Mouse (Mus musculus) CH12.LX (cell line): ENCODE measurements around the gene Tacr1. TPM values are rescaled to one million over a fixed set of nuclear protein-coding genes. Genes with fewer than 3 reads are reported as not detected.

ENCODE experiments used
- DNase-seq: peaks from one replicate; pipeline ENCODE4 v3.0.0-alpha.2; 2013; ENCODE audit errors: extremely low read depth
- H3K27ac ChIP-seq: 2 replicates; pipeline ENCODE4 v1.5.1; 2012; ENCODE audit warnings: low read depth, mild to moderate bottlenecking, control low read depth, moderate library complexity; ENCODE audit not compliant: insufficient read depth
- H3K27me3 ChIP-seq: replicated peaks from 2 replicates; pipeline ENCODE3; 2012; ENCODE audit warnings: inconsistent platforms
- H3K36me3 ChIP-seq, 2 experiments: replicated peaks in 1 of 2; 2 replicates each; pipeline versions ENCODE3 to v1.6.1; 2012; ENCODE audit warnings: inconsistent platforms in 1 of 2, low read length in 1 of 2, mild to moderate bottlenecking in 1 of 2, mixed read lengths in 1 of 2, moderate library complexity in 1 of 2; ENCODE audit not compliant: control insufficient read depth in 1 of 2, insufficient read depth in 1 of 2
- H3K4me1 ChIP-seq, 2 experiments: 2 replicates each; pipeline ENCODE4 v1.6.1; 2012; ENCODE audit warnings: inconsistent platforms in 1 of 2, moderate library complexity in 1 of 2; ENCODE audit not compliant: insufficient read depth in 2 of 2, control insufficient read depth in 1 of 2
- H3K4me2 ChIP-seq: 2 replicates; pipeline ENCODE4 v1.6.1; 2012; ENCODE audit warnings: low read depth, mild to moderate bottlenecking, control low read depth; ENCODE audit not compliant: poor library complexity, insufficient read depth, severe bottlenecking
- H3K4me3 ChIP-seq, 3 experiments: fragments of 150-350 bp in 1 of 3; sonication (generic) in 1 of 3; replicated peaks in 1 of 3; 2 replicates each; pipeline versions ENCODE3 to v1.5.1; 2011 to 2012; ENCODE audit warnings: low read depth in 2 of 3, low read length in 2 of 3, mild to moderate bottlenecking in 2 of 3, moderate library complexity in 2 of 3, control low read depth in 1 of 3, improper control_type of control experiment in 1 of 3, inconsistent platforms in 1 of 3, mixed read lengths in 1 of 3; ENCODE audit not compliant: poor library complexity in 1 of 3
- H3K79me2 ChIP-seq: replicated peaks from 2 replicates; pipeline ENCODE4 v1.6.1; 2012; ENCODE audit warnings: mild to moderate bottlenecking, moderate library complexity; ENCODE audit not compliant: control insufficient read depth, poor library complexity, insufficient read depth, severe bottlenecking; ENCODE audit errors: extremely low read depth
- H3K9ac ChIP-seq: 2 replicates; pipeline ENCODE4 v1.6.1; 2012; ENCODE audit warnings: low read depth, mild to moderate bottlenecking, control low read depth, moderate library complexity; ENCODE audit not compliant: insufficient read depth
- H3K9me3 ChIP-seq: replicated peaks from 2 replicates; pipeline ENCODE3; 2012; ENCODE audit warnings: low read length, inconsistent platforms, mixed read lengths
- CHD1 ChIP-seq: IDR thresholded peaks from 2 replicates; pipeline ENCODE4 v1.6.1; 2012; ENCODE audit warnings: low read depth, low read length, improper control_type of control experiment, inconsistent platforms
- CTCF ChIP-seq, 2 experiments: IDR thresholded peaks in 1 of 2; conservative IDR thresholded peaks in 1 of 2; 2 replicates each; pipeline ENCODE4 v1.5.1; 2011 to 2012; ENCODE audit warnings: low read depth in 2 of 2, low read length in 2 of 2, improper control_type of control experiment in 1 of 2, inconsistent platforms in 1 of 2, mild to moderate bottlenecking in 1 of 2, moderate library complexity in 1 of 2
- E2F4 ChIP-seq: IDR thresholded peaks from 2 replicates; pipeline ENCODE4 v1.6.1; 2011; ENCODE audit warnings: low read depth, low read length, improper control_type of control experiment; ENCODE audit not compliant: insufficient replicate concordance
- JUN ChIP-seq: IDR thresholded peaks from 2 replicates; pipeline ENCODE4 v1.6.1; 2011; ENCODE audit warnings: low read depth, mild to moderate bottlenecking, low read length, improper control_type of control experiment, moderate library complexity; ENCODE audit not compliant: insufficient read depth
- MAFK ChIP-seq: IDR thresholded peaks from 2 replicates; pipeline ENCODE4 v1.6.1; 2011; ENCODE audit warnings: low read length, improper control_type of control experiment; ENCODE audit not compliant: insufficient replicate concordance
- NELFE ChIP-seq: IDR thresholded peaks from 2 replicates; pipeline ENCODE4 v1.6.1; 2011; ENCODE audit warnings: low read depth, low read length, improper control_type of control experiment
- NRF1 ChIP-seq: IDR thresholded peaks from 2 replicates; pipeline ENCODE4 v1.6.1; 2014; ENCODE audit warnings: low read depth, mild to moderate bottlenecking, inconsistent platforms, low read length, improper control_type of control experiment, moderate library complexity
- PAX5 ChIP-seq: IDR thresholded peaks from 2 replicates; pipeline ENCODE4 v1.6.1; 2012; ENCODE audit warnings: low read length, inconsistent platforms, mixed read lengths
- SIN3A ChIP-seq: IDR thresholded peaks from 2 replicates; pipeline ENCODE4 v1.6.1; 2012; ENCODE audit warnings: low read length, improper control_type of control experiment, inconsistent platforms
- SMC3 ChIP-seq: IDR thresholded peaks from 2 replicates; pipeline ENCODE4 v1.6.1; 2011; ENCODE audit warnings: low read depth, low read length, improper control_type of control experiment
- TCF12 ChIP-seq: IDR thresholded peaks from 2 replicates; pipeline ENCODE4 v1.6.1; 2014; ENCODE audit warnings: low read depth, mild to moderate bottlenecking, inconsistent platforms, low read length, improper control_type of control experiment
- ZKSCAN1 ChIP-seq: IDR thresholded peaks from 2 replicates; pipeline ENCODE4 v1.6.1; 2012; ENCODE audit warnings: low read depth, inconsistent platforms, low read length, improper control_type of control experiment, borderline replicate concordance
- dilution Hi-C: fragments of 300-500 bp; cut with MboI; formaldehyde crosslinking; loops from 2 replicates; pipeline ENCODE4 v1.14.3; 2020; ENCODE audit warnings: low sequenced_read_pairs; ENCODE audit not compliant: extremely low pct_unique_long_range_greater_than_20kb, extremely low pct_ligation_motif_present
- in situ Hi-C: fragments of 300-500 bp; cut with MboI; formaldehyde crosslinking; loops from 3 replicates; pipeline ENCODE4 v1.14.3; 2019; ENCODE audit warnings: low sequenced_read_pairs, low pct_ligation_motif_present, low pct_unique_long_range_greater_than_20kb, mixed read lengths
- polyA plus RNA-seq: library from polyadenylated mRNA; unstranded; fragments of >175 nt; gene quantifications from 2 replicates; pipeline ENCODE4 v1.2.1, GENCODE M21; 2012; ENCODE audit warnings: low read depth; ENCODE audit not compliant: insufficient read length
- total RNA-seq, 2 experiments: library from RNA; depleted of rRNA; stranded (reverse); fragments of 300-350 nt in 1 of 2; fragments of >200 nt in 1 of 2; gene quantifications; 2 replicates each; pipeline ENCODE4 v1.2.3; 2012 to 2014

Gene Tacr1
- total and polyA plus RNA-seq, 3 experiments, result not detected

DNA sequence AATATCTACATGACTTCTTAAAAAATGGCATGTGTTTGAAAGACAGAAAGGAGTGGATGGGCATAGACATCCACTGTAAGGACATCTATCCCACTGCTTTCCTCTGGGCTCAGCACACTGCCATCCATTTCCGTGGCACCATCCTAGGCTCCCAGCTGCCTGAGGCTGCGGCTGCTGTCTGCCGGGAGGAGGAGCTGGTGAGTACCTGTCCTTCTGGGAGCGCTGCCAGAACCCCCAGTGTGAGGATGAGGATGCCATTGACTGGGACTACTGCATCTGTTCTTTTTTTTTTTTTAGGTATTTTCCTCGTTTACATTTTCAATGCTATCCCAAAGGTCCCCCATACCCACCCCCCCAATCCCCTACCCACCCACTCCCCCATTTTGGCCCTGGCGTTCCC lies 183.3 kb downstream of the Tacr1 start:
- Histone ChIP-seq H3K27ac (no peak overlapping the region), H3K9me3 (no peaks in the 10 kb centered on the region), H3K9ac (no peak overlapping the region), H3K36me3 (no peaks in the 10 kb centered on the region), H3K4me1 (no peaks in the 10 kb centered on the region; a peak in 1 of 4 replicates), H3K27me3 (peaks cover 18% of the 10 kb centered on the region), H3K4me2 (no peak overlapping the region), H3K4me3 (no peak overlapping the region), H3K79me2 (no peaks in the 10 kb centered on the region)
- TF ChIP-seq NELFE (no peak), SIN3A (no peak)
- dilution Hi-C loops, result no loop called here
- in situ Hi-C loops, result no loop called here
- DNase-seq, result no peak

GRCm38 (mm10) chr6:82589387-82589786 lies 187.3 kb downstream of the Tacr1 start:
- no peak for DNase-seq
- Histone ChIP-seq H3K79me2 (no peaks in the 10 kb centered on the region), H3K4me2 (no peak overlapping the region), H3K4me3 (no peak overlapping the region), H3K27me3 (peaks cover 26% of the 10 kb centered on the region), H3K4me1 (no peaks in the 10 kb centered on the region; a peak in 1 of 4 replicates), H3K27ac (no peak overlapping the region), H3K36me3 (no peaks in the 10 kb centered on the region), H3K9ac (no peak overlapping the region), H3K9me3 (no peaks in the 10 kb centered on the region)
- dilution Hi-C loops, result no loop called here
- in situ Hi-C loops, result no loop called here
- TF ChIP-seq TCF12 (no peak), CHD1 (no peak), MAFK (no peak), NELFE (no peak)

DNA sequence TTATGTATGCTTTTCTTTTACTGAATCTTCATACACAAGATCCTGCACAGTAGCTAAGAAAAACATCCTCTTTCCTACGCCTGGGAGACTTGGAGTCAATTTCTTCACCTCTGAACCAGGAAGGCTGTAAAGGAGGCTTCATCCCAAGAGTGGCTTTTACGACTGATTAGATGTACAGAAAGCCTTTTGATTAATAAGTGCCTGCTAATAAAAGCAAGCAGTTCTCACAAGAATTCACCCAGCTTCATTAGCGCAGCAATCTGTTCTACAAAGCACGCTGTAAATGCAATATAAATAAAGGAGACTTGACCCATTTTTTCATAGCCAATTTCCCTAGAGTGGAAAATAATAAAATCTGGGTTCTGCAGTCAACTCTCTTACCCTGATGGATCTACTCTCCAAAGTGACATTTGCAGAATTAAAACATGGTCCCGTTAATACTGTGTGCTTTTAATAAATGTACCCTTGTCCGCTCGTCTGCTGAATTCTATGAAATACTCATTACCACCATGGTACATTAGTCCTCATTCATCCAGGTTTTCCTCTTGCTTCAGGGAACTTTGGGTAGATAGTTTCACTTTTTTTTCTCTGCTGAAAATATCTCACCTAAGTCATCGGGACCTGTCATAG lies 193.4 kb downstream of the Tacr1 start:
- TF ChIP-seq E2F4, result no peak
- no peak for TF ChIP-seq JUN
- TF ChIP-seq ZKSCAN1, result no peak
- no peak for TF ChIP-seq SMC3
- no peak for TF ChIP-seq PAX5
- no peak for TF ChIP-seq CTCF (conservative IDR thresholded peaks at IDR 0.05 in 1 of 2, IDR thresholded peaks at IDR 0.05 in 1 of 2; ENCODE audit: low read depth in 2 of 2, low read length in 2 of 2)
- no peak for TF ChIP-seq NRF1
- no peak for TF ChIP-seq SIN3A
- Histone ChIP-seq H3K4me3 (no peak overlapping the region), H3K27me3 (peaks cover 48% of the 10 kb centered on the region), H3K4me1 (no peaks in the 10 kb centered on the region), H3K9me3 (peaks cover 4% of the 10 kb centered on the region), H3K79me2 (no peaks in the 10 kb centered on the region), H3K36me3 (no peaks in the 10 kb centered on the region), H3K27ac (no peak overlapping the region), H3K9ac (no peak overlapping the region), H3K4me2 (no peak overlapping the region)
- in situ Hi-C loops, result no loop called here
- no peak for DNase-seq
- dilution Hi-C loops, result no loop called here
